ENCODE assay signal across 25 mouse cellular contexts in the genomic region with DNA sequence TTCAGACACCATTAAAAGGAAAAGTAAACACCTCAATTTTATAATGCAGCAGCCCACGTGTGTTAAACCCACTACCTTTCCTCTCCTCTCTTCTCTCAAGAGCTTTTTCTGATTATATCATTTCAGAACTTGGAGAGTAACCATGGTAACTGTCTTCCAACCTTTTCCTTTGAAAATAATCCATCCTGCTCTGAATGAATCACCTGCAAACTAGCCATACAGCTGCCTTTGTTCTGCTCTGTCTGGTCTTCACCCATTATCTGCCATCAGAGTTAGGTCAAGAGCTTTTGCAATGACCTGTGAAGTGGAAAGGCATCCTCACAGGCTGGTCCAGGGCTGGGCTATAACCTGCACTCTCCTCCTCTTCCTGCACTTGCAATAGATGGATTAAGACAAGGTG.
DNase-seq lines count a peak whose midpoint lies in the region; ATAC-seq lines count a peak whose summit lies in the region.
"Had no signal": no experiment of that assay in that cellular context is flagged by ENCODE, and none has a peak within 500 bp of the region (broad histone marks: within the 10 kb centered on the region; RNA-seq: fewer than 3 reads in every experiment).

No protein-coding gene starts in this region.

- peak overlapping the region; percentile 39; the same call in 1 of the 2 replicates for H3K27ac ChIP-seq in forebrain, embryonic 15.5 days (replicated peaks)
- no peak overlapping the region for H3K27ac ChIP-seq in forebrain, embryonic 12.5 days
- peak overlapping the region; percentile 70 for H3K27ac ChIP-seq in midbrain, embryonic 14.5 days (replicated peaks; ENCODE audit: low read depth, low read length)
- no peak overlapping the region for H3K27ac ChIP-seq in midbrain, embryonic 11.5 days (ENCODE audit: low read depth, low read length)
- H3K27ac ChIP-seq in hindbrain, embryonic 16.5 days (ENCODE audit: low read depth, low read length): 0 out of 2 replicates have a peak overlapping the region, but pooled peaks have one; percentile 29
- H3K27ac ChIP-seq: embryonic facial prominence, embryonic 15.5 days; left cerebral cortex, adult 2 months; liver, embryonic 13.5 days; neural tube, embryonic 12.5 days had no signal

- peak; percentile 66; the same call in 1 of the 2 replicates for ATAC-seq in forebrain, embryonic 15.5 days (replicated peaks)
- no peak for ATAC-seq in forebrain, embryonic 12.5 days (ENCODE audit: low FRiP score)
- ATAC-seq in midbrain, embryonic 14.5 days (ENCODE audit: low FRiP score, low TSS enrichment): no peak; the same call in 1 of the 2 replicates
- no peak for ATAC-seq in midbrain, embryonic 11.5 days (ENCODE audit: low FRiP score)
- ATAC-seq in hindbrain, embryonic 16.5 days: peak; percentile 40; the same call in 1 of the 2 replicates
- ATAC-seq: intestine, embryonic 16.5 days; Patski had no signal

- WGBS in forebrain, embryonic 15.5 days: 45% methylated on average over 1 of the region's 1 CpGs
- 38% methylated on average over 1 of the region's 1 CpGs for WGBS in forebrain, embryonic 12.5 days
- WGBS in midbrain, embryonic 14.5 days: 45% methylated on average over 1 of the region's 1 CpGs
- 65% methylated on average over 1 of the region's 1 CpGs for WGBS in midbrain, embryonic 11.5 days
- 42% methylated on average over 1 of the region's 1 CpGs for WGBS in hindbrain, embryonic 16.5 days

- H3K9ac ChIP-seq in forebrain, embryonic 15.5 days (replicated peaks): no peak overlapping the region
- H3K9ac ChIP-seq in forebrain, embryonic 12.5 days: no peak overlapping the region
- H3K9ac ChIP-seq in midbrain, embryonic 14.5 days (replicated peaks; ENCODE audit: low read length): no peak overlapping the region
- H3K9ac ChIP-seq in midbrain, embryonic 11.5 days (ENCODE audit: low read length): no peak overlapping the region
- no peak overlapping the region for H3K9ac ChIP-seq in hindbrain, embryonic 16.5 days (ENCODE audit: low read depth, low read length)
- H3K9ac ChIP-seq: embryonic facial prominence, embryonic 15.5 days; liver, embryonic 13.5 days; neural tube, embryonic 12.5 days had no signal

- peak; percentile 57 for DNase-seq in midbrain, embryonic 14.5 days
- DNase-seq in midbrain, embryonic 11.5 days (ENCODE audit: low spot score, missing footprints): no peak
- no peak for DNase-seq in adipocyte (ENCODE audit: low spot score)
- no peak for DNase-seq in thymus, postnatal 0 days (ENCODE audit: low spot score)
- DNase-seq: adrenal gland, adult 8-10 months; cerebellum, adult 8-10 months; cerebellum, postnatal 36 days; gastrocnemius, postnatal 10 days; kidney, adult 9 months; kidney, postnatal 14 days; liver, embryonic 13.5 days; lung, adult 2 months; retina, postnatal 1 day; right cerebral cortex, postnatal 25 days; spleen, adult 18-20 months had no signal

- no peak overlapping the region for H3K4me2 ChIP-seq in forebrain, embryonic 15.5 days (replicated peaks)
- no peak overlapping the region for H3K4me2 ChIP-seq in forebrain, embryonic 12.5 days
- H3K4me2 ChIP-seq in midbrain, embryonic 14.5 days (ENCODE audit: low read length): no peak overlapping the region
- no peak overlapping the region for H3K4me2 ChIP-seq in midbrain, embryonic 11.5 days
- no peak overlapping the region for H3K4me2 ChIP-seq in hindbrain, embryonic 16.5 days (ENCODE audit: low read length)
- H3K4me2 ChIP-seq: embryonic facial prominence, embryonic 15.5 days; heart, embryonic 11.5 days; liver, embryonic 13.5 days; neural tube, embryonic 12.5 days had no signal

- no peaks in the 10 kb centered on the region for H3K27me3 ChIP-seq in forebrain, embryonic 15.5 days
- no peaks in the 10 kb centered on the region for H3K27me3 ChIP-seq in forebrain, embryonic 12.5 days
- H3K27me3 ChIP-seq in midbrain, embryonic 14.5 days (ENCODE audit: control insufficient read depth, insufficient read depth, low read length): no peaks in the 10 kb centered on the region
- no peaks in the 10 kb centered on the region for H3K27me3 ChIP-seq in midbrain, embryonic 11.5 days (ENCODE audit: control insufficient read depth, insufficient read depth, low read length)
- H3K27me3 ChIP-seq in hindbrain, embryonic 16.5 days (replicated peaks; ENCODE audit: control insufficient read depth, insufficient read depth, low read length): no peaks in the 10 kb centered on the region
- H3K27me3 ChIP-seq: embryonic facial prominence, embryonic 15.5 days; liver, embryonic 13.5 days; megakaryocyte, embryonic 14.5 days; neural tube, embryonic 12.5 days; Patski had no signal

- H3K9me3 ChIP-seq in forebrain, embryonic 15.5 days: no peaks in the 10 kb centered on the region
- no peaks in the 10 kb centered on the region for H3K9me3 ChIP-seq in forebrain, embryonic 12.5 days
- H3K9me3 ChIP-seq in midbrain, embryonic 14.5 days (ENCODE audit: control insufficient read depth, low read length): no peaks in the 10 kb centered on the region
- no peaks in the 10 kb centered on the region for H3K9me3 ChIP-seq in midbrain, embryonic 11.5 days (ENCODE audit: control insufficient read depth, low read length)
- H3K9me3 ChIP-seq in hindbrain, embryonic 16.5 days (ENCODE audit: control insufficient read depth, low read length): no peaks in the 10 kb centered on the region
- H3K9me3 ChIP-seq: embryonic facial prominence, embryonic 15.5 days; liver, embryonic 13.5 days; megakaryocyte, embryonic 14.5 days; neural tube, embryonic 12.5 days had no signal

- no peaks in the 10 kb centered on the region for H3K4me1 ChIP-seq in forebrain, embryonic 15.5 days
- H3K4me1 ChIP-seq in forebrain, embryonic 12.5 days: no peaks in the 10 kb centered on the region; the same call in 1 of the 2 replicates
- 0 out of 2 replicates have a peak, but pooled peaks cover 5% of the 10 kb centered on the region for H3K4me1 ChIP-seq in midbrain, embryonic 14.5 days (ENCODE audit: control insufficient read depth, insufficient read depth, low read length)
- H3K4me1 ChIP-seq in midbrain, embryonic 11.5 days (ENCODE audit: control insufficient read depth, insufficient read depth, low read length): no peaks in the 10 kb centered on the region
- H3K4me1 ChIP-seq in hindbrain, embryonic 16.5 days (ENCODE audit: control insufficient read depth, insufficient read depth, low read depth, low read length): no peaks in the 10 kb centered on the region; the same call in 1 of the 2 replicates
- H3K4me1 ChIP-seq: embryonic facial prominence, embryonic 15.5 days; liver, embryonic 13.5 days; megakaryocyte, embryonic 14.5 days; neural tube, embryonic 12.5 days had no signal

- H3K4me3 ChIP-seq in forebrain, embryonic 15.5 days: no peak overlapping the region
- no peak overlapping the region for H3K4me3 ChIP-seq in forebrain, embryonic 12.5 days (replicated peaks)
- H3K4me3 ChIP-seq in midbrain, embryonic 14.5 days (replicated peaks; ENCODE audit: low read depth, low read length): no peak overlapping the region
- H3K4me3 ChIP-seq in midbrain, embryonic 11.5 days (ENCODE audit: low read depth, low read length): no peak overlapping the region
- no peak overlapping the region for H3K4me3 ChIP-seq in hindbrain, embryonic 16.5 days (ENCODE audit: low read length)
- H3K4me3 ChIP-seq: embryonic facial prominence, embryonic 15.5 days; left cerebral cortex, adult 2 months; liver, embryonic 13.5 days; megakaryocyte, embryonic 14.5 days; neural tube, embryonic 12.5 days had no signal

- H3K36me3 ChIP-seq in forebrain, embryonic 15.5 days: no peaks in the 10 kb centered on the region
- no peaks in the 10 kb centered on the region for H3K36me3 ChIP-seq in forebrain, embryonic 12.5 days (replicated peaks)
- H3K36me3 ChIP-seq in midbrain, embryonic 14.5 days (ENCODE audit: control insufficient read depth, insufficient read depth, low read length): no peaks in the 10 kb centered on the region
- no peaks in the 10 kb centered on the region for H3K36me3 ChIP-seq in midbrain, embryonic 11.5 days (ENCODE audit: control insufficient read depth, insufficient read depth, low read length)
- H3K36me3 ChIP-seq in hindbrain, embryonic 16.5 days (ENCODE audit: control insufficient read depth, insufficient read depth, low read length): no peaks in the 10 kb centered on the region
- H3K36me3 ChIP-seq: embryonic facial prominence, embryonic 15.5 days; liver, embryonic 13.5 days; neural tube, embryonic 12.5 days had no signal

Comparison
In these comparisons a context has a peak if more than half of its experiments do, and no peak if none do; other contexts are left out.
1. ATAC-seq: peak in forebrain, embryonic 15.5 days (single experiment) and hindbrain, embryonic 16.5 days (single experiment); none in forebrain, embryonic 12.5 days (single experiment), midbrain, embryonic 14.5 days (single experiment) and midbrain, embryonic 11.5 days (single experiment).
2. H3K27ac ChIP-seq: peak in forebrain, embryonic 15.5 days (single experiment), midbrain, embryonic 14.5 days (single experiment) and hindbrain, embryonic 16.5 days (single experiment); none in forebrain, embryonic 12.5 days (single experiment) and midbrain, embryonic 11.5 days (single experiment).